Mouse (Mus musculus) olfactory bulb, adult 2 months (tissue): ENCODE measurements around the gene Tom1l2. TPM values are rescaled to one million over a fixed set of nuclear protein-coding genes. Genes with fewer than 3 reads are reported as not detected.

Source experiments
- H3K27ac ChIP-seq: fragments of 200-500 bp; 2 replicates; pipeline ENCODE4 v1.5.1; 2012; ENCODE audit warnings: low read depth, low read length; ENCODE audit not compliant: insufficient read depth
- H3K4me1 ChIP-seq: fragments of 200-500 bp; 2 replicates; pipeline ENCODE4 v1.6.1; 2012; ENCODE audit warnings: low read length; ENCODE audit not compliant: control insufficient read depth, insufficient read depth
- H3K4me3 ChIP-seq: fragments of 200-500 bp; 2 replicates; pipeline ENCODE4 v1.5.1; 2012; ENCODE audit warnings: mild to moderate bottlenecking, low read depth, low read length, moderate library complexity; ENCODE audit not compliant: insufficient read depth
- CTCF ChIP-seq: fragments of 200-500 bp; IDR thresholded peaks from 2 replicates; pipeline ENCODE4 v1.5.1; 2012; ENCODE audit warnings: low read depth, mild to moderate bottlenecking, low read length, moderate library complexity; ENCODE audit not compliant: insufficient read depth
- POLR2A ChIP-seq: fragments of 200-500 bp; IDR thresholded peaks from 2 replicates; pipeline ENCODE4 v1.6.1; 2012; ENCODE audit warnings: mild to moderate bottlenecking, low read depth, low read length, moderate library complexity; ENCODE audit not compliant: insufficient read depth
- WGBS: fragments of 180-500 bp; shearing (Covaris S2); methylation state at CpG from one replicate; pipeline ENCODE4 v1.1.7; 2018; 5-methylcytosine and 5-hydroxymethylcytosine counted together
- polyA plus RNA-seq: library from polyadenylated mRNA; stranded (reverse); fragments of >200 nt; gene quantifications from 2 replicates; pipeline ENCODE4 v1.2.4, GENCODE M21; 2012; ENCODE audit warnings: low replicate concordance; ENCODE audit not compliant: missing spikeins, insufficient read depth, insufficient read length

Tom1l2 gene
- polyA plus RNA-seq, 1 experiment, result not detected

DNA sequence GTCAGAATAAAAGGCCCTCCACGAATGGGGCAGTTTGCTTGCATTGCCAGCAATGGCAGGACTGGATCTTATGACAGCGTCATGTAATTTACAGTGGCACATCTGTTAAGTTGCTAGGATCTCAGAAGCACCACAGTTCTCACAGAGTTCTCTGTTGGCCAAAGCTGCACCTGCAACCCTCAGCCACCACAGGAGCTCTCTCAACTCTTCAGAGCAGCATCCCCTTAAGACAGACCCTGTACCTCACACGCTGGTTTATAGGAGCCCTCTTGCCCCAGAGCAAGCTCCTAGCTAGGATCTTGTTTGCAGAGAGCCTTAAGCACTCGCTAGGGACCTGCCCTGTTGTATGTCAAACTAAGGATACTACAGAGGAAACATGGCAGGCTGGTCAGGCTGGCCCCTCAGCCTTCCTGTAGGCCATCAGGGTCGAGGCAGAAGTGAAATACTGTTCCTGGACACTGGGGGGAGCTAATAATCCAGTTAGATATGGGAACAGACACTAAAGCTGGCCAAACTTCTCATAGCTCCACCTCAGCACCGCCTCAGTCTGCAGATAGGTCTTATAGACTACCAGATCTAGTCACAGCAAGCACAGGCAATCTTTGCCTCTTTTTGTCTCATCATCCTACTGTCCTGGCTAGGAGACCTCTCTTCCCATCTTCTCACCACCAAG, 101.6 kb downstream of the Tom1l2 start:
- TF ChIP-seq POLR2A (no peak), CTCF (no peak)
- 66% methylated on average over 6 of the region's 6 CpGs for WGBS
- H3K27ac ChIP-seq, result no peak overlapping the region

DNA sequence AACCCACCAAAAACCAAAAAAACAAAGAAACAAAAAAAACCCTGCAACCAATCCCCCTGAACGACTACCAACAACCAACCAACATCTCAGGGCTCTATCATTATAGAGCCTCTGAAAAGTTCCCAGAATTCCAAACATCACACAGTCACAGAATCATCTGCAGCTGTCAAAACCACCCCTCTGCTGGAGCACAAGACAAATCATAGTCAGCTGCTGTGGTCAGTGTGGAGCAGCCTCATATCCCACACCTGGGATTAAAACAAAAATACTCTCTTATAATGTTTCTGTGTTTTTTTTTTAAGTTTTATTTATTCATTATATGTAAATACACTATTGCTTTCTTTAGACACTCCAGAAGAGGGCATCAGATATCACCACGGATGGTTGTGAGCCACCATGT, 102.8 kb downstream of the Tom1l2 start:
- no peak overlapping the region for H3K27ac ChIP-seq
- 81% methylated on average over 2 of the region's 2 CpGs for WGBS
- TF ChIP-seq CTCF (no peak), POLR2A (no peak)
- peaks cover 8% of the 10 kb centered on the region; the same call in 1 of the 2 replicates for H3K4me1 ChIP-seq
- H3K4me3 ChIP-seq, result no peak overlapping the region

More for the DNA sequence above, 101.6 kb downstream of the Tom1l2 start:
- no peak overlapping the region for H3K4me3 ChIP-seq
- H3K4me1 ChIP-seq, result peaks cover 3% of the 10 kb centered on the region; the same call in 1 of the 2 replicates

DNA sequence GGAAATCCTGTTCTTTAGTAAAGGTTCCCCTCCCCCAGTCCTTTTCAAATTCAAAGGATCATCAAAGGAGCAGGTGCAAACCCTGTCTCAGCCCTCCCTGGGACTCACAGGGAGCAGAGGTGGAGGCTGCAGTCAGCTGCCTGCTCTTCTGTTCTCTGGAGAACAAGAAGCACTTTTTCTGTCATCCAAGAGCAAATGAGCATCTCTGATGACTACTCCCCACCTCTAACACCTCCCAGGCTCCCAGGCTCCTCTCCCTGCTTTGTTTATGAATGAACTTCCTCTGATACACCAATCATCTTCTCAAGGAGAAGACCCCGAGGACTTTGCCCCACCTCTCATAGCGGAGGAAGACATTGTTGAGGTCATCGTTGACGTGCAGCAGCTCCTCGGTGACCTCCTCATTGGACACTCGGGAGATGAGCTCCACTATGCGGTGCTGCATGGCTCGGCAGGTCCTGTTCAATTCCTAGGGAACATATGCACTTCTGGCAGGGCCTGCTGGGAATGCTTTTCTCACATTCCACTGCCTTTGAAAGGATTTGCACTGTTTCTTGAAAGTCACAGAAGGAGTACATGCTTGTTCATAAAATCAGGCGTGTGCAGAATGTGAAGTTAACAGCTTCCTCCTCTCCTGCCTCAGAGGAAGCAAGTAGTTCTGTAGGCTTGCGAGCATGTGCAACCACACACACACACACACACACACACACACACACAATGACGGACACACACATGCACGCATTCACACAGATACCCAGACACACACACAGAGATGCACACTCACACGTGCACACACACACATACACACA, 103.9 kb downstream of the Tom1l2 start:
- TF ChIP-seq POLR2A, result no peak
- TF ChIP-seq CTCF, result no peak
- 54% methylated on average over 13 of the region's 13 CpGs for WGBS
- Histone ChIP-seq H3K4me3 (no peak overlapping the region), H3K4me1 (peaks cover 8% of the 10 kb centered on the region; the same call in 1 of the 2 replicates), H3K27ac (no peak overlapping the region)

DNA sequence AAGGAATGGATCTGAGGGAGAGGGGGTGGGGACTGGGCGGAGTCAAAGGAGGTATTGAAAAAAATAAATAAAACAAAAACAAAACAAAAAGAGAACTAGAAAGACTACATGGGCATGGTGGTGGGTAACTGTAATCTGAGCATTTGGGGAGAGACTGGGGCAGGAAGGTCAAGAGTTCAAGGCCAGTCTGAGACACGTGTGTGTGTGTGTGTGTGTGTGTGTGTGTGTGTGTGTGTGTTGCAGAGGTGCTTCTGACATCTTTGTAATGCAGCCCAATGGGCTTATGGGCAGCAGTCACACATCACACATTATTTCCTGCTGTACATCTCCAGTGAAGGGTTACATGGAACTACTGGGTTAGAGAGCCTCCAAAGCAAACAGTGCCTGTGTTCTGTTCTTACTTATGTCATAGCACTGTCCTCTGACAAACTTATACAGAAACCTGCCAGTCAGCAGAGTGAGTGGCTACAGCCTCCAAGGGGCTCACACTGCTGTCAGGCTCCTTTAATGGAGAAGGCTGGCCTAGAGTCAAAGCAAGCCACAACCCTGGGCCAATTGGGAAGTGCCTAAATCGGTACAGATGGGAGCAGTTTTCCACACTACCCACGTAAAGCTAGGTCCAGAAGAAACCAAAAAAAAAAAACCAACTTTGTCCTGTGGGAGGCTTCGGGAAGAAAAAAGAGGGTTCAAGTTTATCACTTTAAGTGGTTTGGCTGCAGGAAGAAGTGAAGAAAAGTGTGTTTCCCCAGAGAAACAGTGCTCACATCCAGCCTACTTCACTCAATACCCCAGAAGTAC, 104.8 kb downstream of the Tom1l2 start:
- Histone ChIP-seq H3K4me3 (no peak overlapping the region), H3K27ac (no peak overlapping the region), H3K4me1 (peaks cover 8% of the 10 kb centered on the region; the same call in 1 of the 2 replicates)
- TF ChIP-seq CTCF (no peak), POLR2A (no peak)
- 50% methylated on average over 5 of the region's 5 CpGs for WGBS

DNA sequence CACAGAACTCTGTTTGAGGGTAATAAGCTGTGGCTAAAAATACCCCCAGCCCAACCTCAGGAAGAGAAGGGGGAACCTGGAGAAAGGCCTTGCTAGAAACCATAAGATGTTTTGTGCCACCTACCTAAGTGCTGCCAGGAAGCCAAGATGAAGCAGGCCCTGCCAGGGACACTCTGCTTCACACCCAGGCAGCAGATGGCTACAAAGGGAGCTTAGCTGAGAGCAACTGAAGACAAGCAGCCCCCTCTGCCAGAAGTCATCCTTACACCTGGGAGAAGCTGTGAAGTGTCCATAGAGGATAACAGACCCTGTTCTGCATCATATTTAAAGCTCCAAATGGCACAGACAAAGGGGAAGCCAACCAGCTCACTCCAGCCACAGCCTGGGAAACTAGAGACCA, 106.6 kb downstream of the Tom1l2 start:
- H3K4me1 ChIP-seq, result peaks cover 8% of the 10 kb centered on the region; the same call in 1 of the 2 replicates
- TF ChIP-seq CTCF, result no peak
- no peak for TF ChIP-seq POLR2A
- no peak overlapping the region for H3K27ac ChIP-seq
- H3K4me3 ChIP-seq, result no peak overlapping the region

DNA sequence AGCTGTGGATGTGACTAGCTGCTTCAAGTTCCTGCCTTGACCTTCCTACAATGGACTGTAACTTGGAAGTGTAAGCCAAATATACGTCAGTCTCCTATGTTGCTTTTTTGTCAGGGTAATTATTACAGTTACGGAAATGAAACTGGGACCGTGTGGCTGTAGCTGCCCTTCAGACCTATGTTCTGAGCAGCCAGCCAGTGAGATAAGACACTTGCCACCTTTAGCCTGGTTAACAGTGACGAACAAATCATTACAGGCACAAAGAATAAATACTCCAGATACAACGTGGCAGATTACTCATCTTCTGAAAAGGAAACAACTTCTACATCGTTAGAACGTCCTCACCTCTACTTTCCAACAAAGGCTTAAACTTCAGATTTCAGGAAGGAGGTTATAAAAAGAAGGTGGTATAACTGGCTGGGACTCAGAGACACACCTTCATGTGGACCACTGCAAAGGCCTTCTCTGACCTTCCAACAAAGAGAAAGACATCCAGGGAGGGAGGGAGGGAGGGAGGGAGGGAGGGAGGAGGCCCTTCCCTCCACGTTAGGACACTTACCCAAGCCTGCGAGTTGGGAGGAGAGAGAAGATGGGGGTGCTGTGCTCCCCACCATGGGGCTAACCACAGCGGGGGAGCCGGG, 108.1 kb downstream of the Tom1l2 start:
- peaks cover 8% of the 10 kb centered on the region; the same call in 1 of the 2 replicates for H3K4me1 ChIP-seq
- no peak for TF ChIP-seq CTCF
- TF ChIP-seq POLR2A, result no peak
- H3K27ac ChIP-seq, result no peak overlapping the region
- H3K4me3 ChIP-seq, result no peak overlapping the region
- WGBS, result 72% methylated on average over 11 of the region's 11 CpGs

DNA sequence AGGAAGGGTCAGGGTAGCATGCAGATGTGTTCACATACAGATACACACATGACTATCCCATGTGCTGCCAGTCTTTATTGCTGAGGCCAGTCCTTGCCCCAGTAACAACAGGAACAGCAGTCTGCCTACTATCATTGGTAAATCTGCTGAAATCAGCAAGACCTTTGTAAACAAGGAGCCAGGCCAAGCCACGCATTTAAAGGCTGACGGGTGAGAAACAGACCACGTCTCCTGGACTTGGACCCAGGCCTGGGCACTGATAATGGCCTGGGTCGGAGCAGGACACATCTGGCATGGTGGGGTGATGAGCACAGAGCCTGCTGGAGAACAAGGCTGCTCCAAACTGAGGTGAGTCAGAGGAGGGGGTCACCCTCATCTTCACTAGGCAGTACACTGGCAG, 112.2 kb downstream of the Tom1l2 start:
- H3K27ac ChIP-seq, result no peak overlapping the region
- no peak overlapping the region for H3K4me3 ChIP-seq
- WGBS, result 75% methylated on average over 4 of the region's 4 CpGs
- TF ChIP-seq POLR2A, result no peak
- TF ChIP-seq CTCF, result no peak
- H3K4me1 ChIP-seq, result 0 out of 2 replicates have a peak, but pooled peaks cover 4% of the 10 kb centered on the region

DNA sequence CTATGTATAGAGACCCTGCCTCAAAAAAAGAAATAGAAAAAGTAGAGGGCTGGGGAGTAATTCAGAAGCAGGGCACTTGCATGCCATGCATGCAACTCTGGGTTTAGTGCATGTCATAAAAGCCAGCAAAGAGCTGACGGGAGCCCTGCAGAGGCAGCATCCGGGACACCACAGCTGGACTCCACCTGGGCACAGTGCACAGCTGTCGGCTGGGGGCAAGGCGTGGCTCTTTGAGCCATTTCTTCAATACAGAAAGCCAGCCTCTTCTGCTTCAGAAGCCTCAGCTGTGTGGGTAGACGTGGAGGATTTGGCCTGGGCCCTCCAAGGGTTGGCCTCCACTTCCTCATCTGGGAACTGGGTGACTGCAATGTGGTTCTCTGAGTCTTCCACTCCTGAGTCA, 117.4 kb downstream of the Tom1l2 start:
- peaks cover 22% of the 10 kb centered on the region for H3K4me1 ChIP-seq
- no peak overlapping the region for H3K27ac ChIP-seq
- TF ChIP-seq CTCF (no peak), POLR2A (no peak)
- WGBS, result 91% methylated on average over 5 of the region's 5 CpGs
- H3K4me3 ChIP-seq, result no peak overlapping the region
